Mouse (Mus musculus): Measurements from ENCODE around the gene Maml2.
A peak's percentile ranks its signal among the peaks of the same experiment; 100 is the strongest.

Gene Maml2

GRCm38 (mm10) chr9:13310236-13310635, 12.5 kb downstream of the Maml2 start:
- no peak for DNase-seq (ENCODE audit: low read depth)

- no peak for DNase-seq (ENCODE audit: low read depth)
Observed at GRCm38 (mm10) chr9:13311094-13311493, 13.3 kb downstream of the Maml2 start.

- DNase-seq (ENCODE audit: low read depth) = no peak
Observed at GRCm38 (mm10) chr9:13313923-13314322, 16.2 kb downstream of the Maml2 start.

- no peak for DNase-seq (ENCODE audit: low read depth)
Observed at GRCm38 (mm10) chr9:13314577-13315004, 16.8 kb downstream of the Maml2 start.

- DNase-seq (ENCODE audit: low read depth) = no peak
Observed at GRCm38 (mm10) chr9:13315393-13315792, 17.6 kb downstream of the Maml2 start.

- no peak for DNase-seq (ENCODE audit: low read depth)
Observed at GRCm38 (mm10) chr9:13319566-13319965, 21.8 kb downstream of the Maml2 start.

- no peak for DNase-seq (ENCODE audit: low read depth)
Observed at GRCm38 (mm10) chr9:13320800-13321364, 23.1 kb downstream of the Maml2 start.

- no peak for DNase-seq (ENCODE audit: low read depth)
Observed at GRCm38 (mm10) chr9:13323074-13323473, 25.3 kb downstream of the Maml2 start.

- no peak for DNase-seq (ENCODE audit: low read depth)
Observed at GRCm38 (mm10) chr9:13323612-13324011, 25.9 kb downstream of the Maml2 start.

- no peak for DNase-seq (ENCODE audit: low read depth)
Observed at GRCm38 (mm10) chr9:13414230-13414766, 116.5 kb downstream of the Maml2 start.

GRCm38 (mm10) chr9:13425031-13425940, 127.5 kb downstream of the Maml2 start:
- DNase-seq (ENCODE audit: low read depth) = no peak

- DNase-seq (ENCODE audit: low read depth) = no peak
Observed at GRCm38 (mm10) chr9:13429477-13430125, 131.8 kb downstream of the Maml2 start.

GRCm38 (mm10) chr9:13430302-13430701, 132.5 kb downstream of the Maml2 start:
- no peak for DNase-seq (ENCODE audit: low read depth)

- no peak for DNase-seq (ENCODE audit: low read depth)
Observed at GRCm38 (mm10) chr9:13430744-13431143, 133.0 kb downstream of the Maml2 start.

- DNase-seq (ENCODE audit: low read depth) = no peak
Observed at GRCm38 (mm10) chr9:13431646-13432045, 133.9 kb downstream of the Maml2 start.

- DNase-seq (ENCODE audit: low read depth) = no peak
Observed at GRCm38 (mm10) chr9:13433501-13434090, 135.8 kb downstream of the Maml2 start.

- no peak for DNase-seq (ENCODE audit: low read depth)
Observed at GRCm38 (mm10) chr9:13440911-13441310, 143.2 kb downstream of the Maml2 start.

- DNase-seq (ENCODE audit: low read depth) = no peak
Observed at GRCm38 (mm10) chr9:13442012-13442735, 144.4 kb downstream of the Maml2 start.

- peak; percentile 36 for DNase-seq (ENCODE audit: low read depth)
Observed at GRCm38 (mm10) chr9:13443484-13444211, 145.9 kb downstream of the Maml2 start.

GRCm38 (mm10) chr9:13446236-13446635, 148.5 kb downstream of the Maml2 start:
- no peak for DNase-seq (ENCODE audit: low read depth)

Data from c-Kit-positive CD71-negative TER-119-negative erythroid progenitor cells, embryonic 14.5 days (primary cell).